Mouse (Mus musculus) right cerebral cortex, adult 2 months (tissue): ENCODE measurements at regions not wholly inside any gene's neighbourhood (a gene's known extent, or its start where the extent isn't known, plus 50 kb on each side); places are given as distances from the start of the nearest gene placed in this dataset.

Source experiments
- DNase-seq, 2 experiments: peaks; one replicate each; pipeline ENCODE4 v3.0.0; 2021 to 2022; ENCODE audit warnings: low spot score in 2 of 2

- DNase-seq, result peak; percentile 2 to 4
These were observed 1376.8 kb downstream of the Sis start for GRCm38 (mm10) chr3:71590840-71591239.

- DNase-seq, result no peak
These were observed 1403.7 kb downstream of the Sis start for GRCm38 (mm10) chr3:71563820-71564418.

GRCm38 (mm10) chr3:71562901-71563300, 1404.8 kb downstream of the Sis start:
- no peak for DNase-seq

- DNase-seq, result no peak
These were observed 1421.8 kb downstream of the Sis start for GRCm38 (mm10) chr3:71545821-71546220.

- DNase-seq, result peak in 1 of 2 experiments; percentile 9
These were observed 1454.8 kb downstream of the Sis start for GRCm38 (mm10) chr3:71512860-71513259.
